Mouse (Mus musculus) cerebellum, postnatal 10 days (tissue): ENCODE data around the gene Tcl1.
"Not testable (repeated sequence)": the region's sequence is repeated elsewhere in the genome, so short reads cannot be mapped to it uniquely, and the experiment has no call there.

Experiments used
- DNase-seq, 2 experiments: peaks; one replicate each; pipeline ENCODE4 v3.0.0; 2021; ENCODE audit warnings: mixed read lengths in 2 of 2

The Tcl1 gene

DNA sequence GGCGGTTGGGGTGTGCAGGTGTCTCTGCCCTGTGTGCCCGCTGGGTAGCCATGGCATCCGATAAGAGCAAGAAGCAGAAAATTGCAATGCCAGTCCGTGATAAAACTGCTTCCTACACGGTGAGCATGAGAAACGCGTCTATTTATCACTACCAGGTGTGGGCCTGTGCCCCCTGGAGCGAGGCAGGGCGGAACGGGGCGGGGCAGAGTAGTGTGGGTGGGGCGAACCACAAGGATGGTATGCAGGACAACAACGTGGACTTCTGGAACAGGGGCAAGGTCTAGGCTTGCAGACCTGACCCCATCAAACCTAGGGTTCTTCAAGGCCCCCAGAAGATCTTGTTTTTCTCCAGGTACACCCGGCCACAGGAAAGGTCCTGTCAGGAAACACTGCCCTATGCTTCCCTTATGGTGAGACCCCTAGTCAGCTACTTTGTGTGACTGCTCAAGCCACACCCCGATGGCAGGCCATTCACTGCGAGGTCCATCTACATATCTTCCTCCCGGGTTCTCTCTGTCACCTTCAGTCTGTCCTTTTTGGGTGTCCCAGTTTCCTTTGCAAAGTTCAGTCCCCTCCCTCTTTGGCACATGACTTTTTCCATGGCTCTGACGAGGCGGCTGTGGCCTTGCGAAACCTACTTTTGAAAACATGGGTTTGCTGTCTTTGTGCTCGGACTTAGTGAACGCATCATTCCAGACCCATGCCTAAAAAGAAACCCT lies at the start of gene Tcl1:
Gene Tcl1 (minus strand): TSS at position 193 of the 719 bp plus-strand sequence.
- no peak for DNase-seq

DNA sequence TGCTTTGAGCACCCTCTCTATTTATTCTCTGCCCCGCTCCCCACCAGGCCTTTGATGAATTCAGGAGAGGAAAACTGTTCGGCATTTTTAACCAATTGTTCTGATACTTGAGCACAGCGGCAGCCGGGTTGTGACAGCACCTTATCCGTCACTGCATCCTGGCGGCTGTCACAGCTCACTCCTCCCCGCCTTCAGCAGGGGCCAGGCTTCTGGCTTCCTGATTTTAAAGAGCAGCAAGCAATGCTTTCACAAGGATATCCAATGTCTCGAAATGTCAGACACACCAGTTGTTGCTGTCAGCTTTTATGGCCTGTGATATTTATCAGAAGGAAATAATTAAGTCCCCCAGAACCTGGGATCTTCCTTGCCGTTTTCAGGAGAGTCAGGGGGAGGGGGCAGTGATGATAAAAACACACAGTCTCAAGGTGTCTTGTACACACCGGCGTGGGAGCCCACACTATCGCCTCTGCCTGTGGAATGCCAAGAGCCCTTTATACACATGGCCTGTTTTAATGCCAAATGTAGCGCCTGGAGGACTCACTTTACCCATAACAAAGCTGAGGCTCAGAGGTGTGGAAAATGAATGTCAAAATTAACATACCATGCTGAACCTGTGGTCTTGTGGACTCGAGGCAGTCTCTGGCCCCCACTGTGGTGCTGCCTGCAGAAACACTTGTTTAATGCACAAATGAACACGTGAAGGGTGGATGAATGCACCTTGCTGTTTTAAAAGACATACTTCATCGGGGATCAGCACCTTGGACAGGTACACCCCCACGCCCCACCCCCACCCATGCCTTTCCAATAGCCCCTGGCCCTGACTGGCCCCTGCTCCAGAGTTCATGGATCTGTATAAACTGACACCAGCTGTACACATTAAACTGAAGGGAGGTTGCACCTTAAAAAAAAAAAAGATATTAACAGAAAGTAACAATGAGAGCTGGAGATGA lies 48.7 kb upstream of the Tcl1 start:
- DNase-seq = no peak

DNA sequence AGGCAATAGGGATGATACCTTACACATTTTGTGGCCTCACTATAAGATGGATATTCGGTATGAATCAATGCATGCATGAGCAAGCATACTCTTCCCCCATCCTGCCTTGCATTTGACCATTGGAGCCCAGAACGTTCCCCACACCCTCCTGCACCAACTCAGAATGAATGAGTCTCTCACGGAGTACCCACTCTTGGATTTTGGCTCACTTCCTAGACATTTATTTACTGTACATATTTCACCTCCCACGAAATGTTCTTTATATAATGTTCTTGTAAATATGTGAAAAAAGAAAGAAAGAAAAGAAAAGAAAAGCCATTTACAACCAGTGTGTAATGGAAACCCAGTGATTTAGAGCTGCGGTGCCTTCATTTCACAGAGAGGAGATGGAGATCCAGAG lies 44.5 kb upstream of the Tcl1 start:
- no peak for DNase-seq

DNA sequence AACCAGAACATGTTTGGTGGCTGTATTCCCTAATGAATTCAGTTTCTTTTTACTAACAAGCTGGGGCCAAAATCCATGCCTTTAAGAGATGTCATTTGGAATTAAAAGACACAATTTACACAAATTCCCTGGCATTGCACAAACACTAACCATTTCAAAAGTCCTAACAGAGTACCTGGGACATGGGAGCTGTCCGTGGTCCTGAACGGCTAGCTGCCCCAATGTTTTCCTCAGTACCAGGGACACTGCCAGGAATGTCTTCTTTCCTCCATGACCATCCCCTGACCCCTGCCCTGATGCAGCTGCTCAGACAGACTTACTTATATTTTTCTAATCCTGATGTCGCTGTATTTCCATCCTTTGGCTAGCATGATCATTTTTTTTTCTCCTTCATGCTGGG lies 43.5 kb upstream of the Tcl1 start:
- DNase-seq = no peak

DNA sequence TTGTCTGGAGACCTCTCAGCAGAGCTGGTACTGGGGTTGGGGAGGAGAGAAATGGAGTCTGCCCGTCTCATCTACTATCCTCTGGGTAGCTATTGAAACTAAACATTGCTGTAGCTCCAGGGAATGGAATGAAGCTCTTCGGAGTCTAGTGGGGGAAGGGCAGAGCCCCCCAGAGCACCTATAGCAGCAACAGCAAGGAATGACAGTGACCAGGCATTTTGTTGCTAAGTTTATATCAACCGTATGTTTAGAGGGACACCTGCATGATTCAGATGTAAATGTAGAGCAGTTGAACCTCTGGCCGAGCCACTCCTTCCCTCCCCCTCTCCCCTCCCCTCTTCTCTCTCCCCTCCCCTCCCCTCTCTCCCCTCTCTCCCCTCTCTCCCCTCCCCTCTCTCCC lies 36.6 kb upstream of the Tcl1 start:
- no peak for DNase-seq

DNA sequence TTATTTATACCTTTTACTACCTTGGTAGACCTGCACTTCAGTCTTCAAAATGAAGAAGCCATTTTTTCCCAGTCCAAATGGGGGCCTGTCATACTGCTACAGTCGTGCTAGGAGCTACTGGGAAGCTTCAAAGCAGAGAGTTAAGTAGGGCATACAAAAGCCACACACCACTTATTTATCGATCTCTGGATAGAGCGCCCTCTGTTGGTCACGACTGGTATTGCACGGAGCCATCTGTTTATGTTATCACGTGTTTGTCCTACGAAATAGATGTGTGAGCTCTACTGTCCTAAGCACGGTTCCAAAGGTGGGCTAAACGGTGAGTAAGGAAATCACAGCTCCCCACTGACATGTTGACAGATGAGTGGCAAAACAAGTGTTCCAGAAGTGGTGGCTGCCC lies 36.2 kb upstream of the Tcl1 start:
- peak; percentile 64 to 72 for DNase-seq

DNA sequence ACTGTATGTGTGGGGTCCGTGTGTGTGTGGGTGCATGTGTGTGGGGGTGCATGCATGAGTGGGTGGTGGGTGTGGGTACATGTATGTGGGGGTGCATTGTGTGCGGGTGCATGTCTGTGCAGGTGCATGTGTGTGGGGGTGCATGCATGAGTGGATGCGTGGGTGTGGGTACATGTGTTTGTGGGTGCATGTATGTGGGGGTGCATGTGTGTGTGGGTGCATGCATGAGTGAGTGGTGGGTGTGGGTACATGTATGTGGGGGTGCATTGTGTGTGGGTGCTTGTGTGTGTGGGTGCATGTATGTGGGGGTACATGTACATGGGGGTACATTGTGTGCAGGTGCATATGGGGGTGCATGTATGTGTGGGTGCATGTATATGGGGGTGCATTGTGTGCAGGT lies 31.2 kb upstream of the Tcl1 start:
- DNase-seq = no peak

DNA sequence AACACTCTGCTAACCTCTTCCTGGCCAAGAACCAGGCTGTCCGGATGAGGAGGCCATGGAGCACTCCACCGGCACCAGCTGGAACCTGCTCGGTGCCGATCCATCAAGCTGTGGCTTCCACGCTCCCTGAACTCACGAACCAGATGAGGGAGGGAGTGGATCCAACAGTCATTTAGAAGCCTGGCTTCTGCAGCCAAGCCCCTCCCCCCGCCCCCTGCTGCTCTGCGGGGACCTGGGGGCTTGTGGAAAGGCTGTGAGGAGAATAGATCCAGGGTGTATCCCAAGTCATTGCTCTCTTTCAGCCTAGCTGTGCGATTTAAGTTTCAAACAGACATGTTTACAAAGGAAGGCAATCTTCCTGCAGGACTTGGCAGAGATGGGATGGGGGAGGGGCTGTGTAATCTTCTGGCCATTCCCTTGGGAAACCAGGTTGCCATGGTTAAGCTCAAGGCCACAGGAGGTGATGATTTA lies 26.2 kb upstream of the Tcl1 start:
- DNase-seq = peak; percentile 78 to 80

DNA sequence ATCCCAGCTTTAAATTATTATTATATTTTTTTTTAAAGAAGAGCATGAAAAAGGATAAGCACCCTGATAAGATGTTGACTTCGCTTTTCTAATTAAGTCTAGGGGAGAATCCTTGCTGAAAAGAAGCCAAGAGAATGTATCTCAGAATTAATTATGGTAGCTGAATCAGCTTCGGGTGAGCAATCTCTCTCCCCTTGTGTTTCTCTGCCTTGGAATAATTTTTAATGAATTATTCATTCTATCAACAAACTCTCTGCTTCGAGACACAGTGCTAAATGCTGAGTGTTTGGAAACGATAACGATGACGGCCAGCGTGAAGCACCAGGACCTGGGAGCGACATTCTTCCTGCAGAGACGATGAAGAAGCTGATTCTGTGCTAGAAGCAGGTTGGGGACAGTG lies 16.5 kb upstream of the Tcl1 start:
- DNase-seq = no peak

DNA sequence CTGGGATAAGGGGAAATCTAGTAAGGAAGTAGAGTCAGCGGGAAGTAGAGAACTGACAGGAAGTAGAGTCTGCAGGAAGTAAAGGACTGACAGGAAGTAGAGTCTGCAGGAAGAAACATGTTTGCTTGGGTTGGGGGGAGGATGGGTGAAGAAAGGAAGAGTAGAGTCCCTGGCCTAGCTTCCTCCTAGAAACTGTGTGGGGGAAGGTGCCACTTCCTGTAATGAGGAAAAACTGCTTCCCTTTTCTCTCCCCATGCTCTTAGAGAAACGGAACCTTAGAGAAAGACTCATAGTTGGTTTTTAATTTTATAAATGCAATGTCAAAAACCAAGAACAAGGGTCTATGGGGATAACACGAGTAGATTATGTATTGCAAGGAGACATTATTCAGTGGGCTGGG lies 12.5 kb upstream of the Tcl1 start:
- DNase-seq = no peak

DNA sequence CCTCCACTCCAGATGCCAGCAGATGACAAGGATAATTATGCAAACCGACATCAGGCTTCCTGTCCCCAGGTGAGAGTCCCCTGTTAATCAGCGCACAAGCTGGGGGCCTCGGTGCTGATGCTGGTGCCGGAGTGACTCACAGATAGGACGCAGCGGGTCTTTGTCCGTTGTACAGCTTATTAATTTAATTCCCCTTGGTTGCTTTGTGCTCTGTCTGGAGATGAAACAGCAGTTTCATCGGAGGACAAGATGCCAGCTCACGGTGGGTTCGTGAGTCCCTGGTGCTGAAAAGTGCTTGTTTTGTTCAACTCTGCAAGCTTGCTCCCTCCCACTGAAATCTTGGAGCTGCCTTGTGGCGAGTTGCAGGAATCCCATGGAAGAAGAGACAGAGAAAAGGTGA lies 11.8 kb upstream of the Tcl1 start:
- DNase-seq = no peak

DNA sequence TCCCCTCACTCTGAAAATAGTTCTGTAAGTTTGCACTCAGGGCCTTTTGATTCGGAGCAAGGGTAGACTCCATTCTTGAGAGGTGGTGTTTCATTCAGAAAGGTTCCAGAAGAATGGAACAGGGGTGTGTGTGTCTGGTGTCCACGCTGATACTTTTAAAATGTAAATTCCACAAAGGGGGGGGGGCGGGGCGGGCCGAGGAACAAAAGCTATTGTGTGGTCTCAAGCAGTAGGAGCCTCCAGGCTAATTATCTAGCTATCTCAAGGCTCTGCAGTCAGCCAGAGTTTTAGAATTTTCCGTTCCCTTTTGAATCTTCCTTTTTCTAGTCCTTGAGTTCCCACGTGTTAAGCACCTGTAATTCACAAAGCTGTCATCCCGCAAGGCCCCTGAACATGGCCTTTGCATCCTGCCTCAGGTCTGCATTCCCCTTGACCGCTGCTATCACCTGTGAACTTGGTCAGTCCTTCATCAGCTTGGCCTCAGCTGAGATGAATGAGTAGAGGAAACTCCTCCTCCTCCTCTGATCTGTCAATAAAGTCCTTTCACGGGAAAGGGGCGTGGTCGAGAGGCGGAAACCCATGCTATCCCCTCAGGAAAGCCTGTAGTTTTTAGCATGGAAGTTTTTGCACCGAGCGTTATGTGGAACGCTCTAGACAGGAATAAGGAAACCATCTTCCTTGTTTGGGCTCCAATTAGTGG lies 2.2 kb upstream of the Tcl1 start:
- DNase-seq = no peak

DNA sequence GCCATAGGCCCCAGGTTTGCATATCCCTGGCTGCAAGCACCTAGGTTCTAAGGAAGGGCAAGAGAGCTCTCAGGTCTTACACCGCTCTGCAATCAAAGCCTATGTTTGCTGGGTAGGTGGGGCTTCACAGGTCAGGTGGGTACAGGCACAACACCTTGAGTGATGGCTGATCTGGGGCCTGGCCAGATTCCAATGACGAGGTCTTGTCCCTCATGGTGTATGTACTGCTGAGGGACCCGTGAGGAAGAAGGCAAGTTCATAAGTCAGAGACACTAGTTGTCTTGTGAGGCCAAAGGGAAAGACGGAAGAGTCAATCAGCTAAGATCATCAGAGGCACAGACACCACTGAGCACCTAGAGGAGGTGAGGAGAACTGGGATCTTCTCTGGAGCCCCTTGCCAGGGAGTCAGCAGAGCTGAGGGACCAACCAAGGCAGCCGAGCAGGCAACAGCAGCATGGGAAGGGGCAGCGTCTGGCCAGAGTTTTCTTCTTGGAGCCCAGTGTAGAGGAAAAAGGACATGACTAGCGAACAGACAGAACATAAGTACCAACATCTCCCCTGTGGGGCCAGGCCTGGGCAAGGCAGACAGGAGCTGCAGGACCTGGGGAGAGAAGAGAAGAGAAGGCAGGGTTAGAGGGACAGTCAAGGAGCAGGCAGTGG lies 5.4 kb downstream of the Tcl1 start:
- no peak for DNase-seq

DNA sequence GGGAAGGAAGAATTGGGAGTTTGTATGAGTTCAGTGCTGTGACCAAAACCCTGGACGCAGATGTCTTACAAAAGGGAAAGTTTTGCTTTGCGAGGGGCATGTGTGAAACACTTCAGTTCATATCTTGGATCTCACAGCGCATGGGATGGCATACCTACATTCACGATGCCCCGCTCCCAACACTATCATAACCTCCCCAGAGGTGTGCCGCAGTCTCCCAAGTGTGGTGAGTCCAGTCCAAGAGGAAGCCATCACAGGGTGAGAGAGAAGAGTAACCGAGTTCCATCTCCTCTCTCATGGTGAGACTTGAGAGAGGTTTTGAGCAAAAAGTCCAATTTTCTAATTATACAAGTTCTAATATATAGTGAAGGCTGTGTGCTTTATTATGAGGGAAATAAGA lies 13.4 kb downstream of the Tcl1 start:
- DNase-seq = no peak

DNA sequence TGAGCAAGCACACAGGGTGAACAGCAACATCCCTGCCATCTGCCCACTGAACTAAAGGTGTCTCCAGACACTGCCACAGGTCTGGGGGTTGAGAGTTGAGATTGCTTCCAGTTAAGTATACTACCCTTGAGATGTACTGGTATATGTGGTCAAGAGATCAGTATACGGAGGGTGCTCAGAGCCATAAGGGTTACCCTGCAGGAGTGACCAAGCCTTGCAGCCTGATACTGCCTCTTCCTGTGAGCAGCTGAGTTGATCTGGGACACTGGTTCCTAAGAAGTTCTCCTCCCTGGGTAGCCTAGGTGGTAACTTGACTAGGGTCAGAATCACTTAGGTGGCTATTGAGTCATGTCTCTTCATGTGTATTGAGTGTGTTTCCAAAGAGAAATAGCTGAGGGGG lies 14.2 kb downstream of the Tcl1 start:
- no peak for DNase-seq

DNA sequence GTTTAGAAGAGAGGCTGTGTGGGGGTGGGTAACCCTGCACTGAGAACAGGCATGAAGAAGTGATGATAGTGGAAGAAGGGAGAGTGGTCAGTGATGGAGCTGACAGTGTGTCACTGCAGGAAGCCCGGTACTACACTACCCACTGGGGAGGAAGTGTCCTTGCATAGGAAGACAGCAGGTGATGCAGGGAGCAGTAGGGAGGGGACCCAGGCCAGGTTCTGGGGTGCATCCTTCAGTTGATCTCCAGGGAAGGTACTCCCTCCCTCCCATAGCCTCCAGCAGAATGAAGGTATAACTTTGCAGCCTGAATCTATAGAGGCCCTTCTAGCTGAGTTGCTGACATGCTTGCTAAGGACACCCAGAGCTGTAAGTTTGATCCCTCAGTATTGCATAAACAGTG lies 15.5 kb downstream of the Tcl1 start:
- DNase-seq = no peak

DNA sequence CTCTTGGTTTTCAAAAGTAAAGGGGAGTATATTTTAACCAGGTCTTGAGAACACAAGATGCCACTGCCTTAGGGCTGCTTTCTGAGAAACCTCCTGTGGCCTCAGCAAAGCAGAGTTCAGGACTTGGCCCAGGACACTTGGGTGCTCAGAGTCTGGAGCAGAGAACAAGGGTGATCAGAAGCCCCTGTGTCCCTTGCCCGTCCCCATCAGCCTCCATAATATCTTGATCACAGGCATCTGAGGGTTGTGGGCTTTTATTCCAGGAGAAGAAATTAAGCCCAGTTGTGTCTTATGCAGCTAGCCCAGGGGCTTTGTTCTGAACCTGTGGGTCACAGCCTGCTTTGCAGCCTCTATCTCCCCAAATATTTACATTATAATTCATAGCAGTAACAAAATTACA lies 20.9 kb downstream of the Tcl1 start, which contains the start of gene Tcl1b4:
Gene Tcl1b4 (plus strand): TSS at position 301 of the 400 bp plus-strand sequence.
- not testable (repeated sequence) for DNase-seq

DNA sequence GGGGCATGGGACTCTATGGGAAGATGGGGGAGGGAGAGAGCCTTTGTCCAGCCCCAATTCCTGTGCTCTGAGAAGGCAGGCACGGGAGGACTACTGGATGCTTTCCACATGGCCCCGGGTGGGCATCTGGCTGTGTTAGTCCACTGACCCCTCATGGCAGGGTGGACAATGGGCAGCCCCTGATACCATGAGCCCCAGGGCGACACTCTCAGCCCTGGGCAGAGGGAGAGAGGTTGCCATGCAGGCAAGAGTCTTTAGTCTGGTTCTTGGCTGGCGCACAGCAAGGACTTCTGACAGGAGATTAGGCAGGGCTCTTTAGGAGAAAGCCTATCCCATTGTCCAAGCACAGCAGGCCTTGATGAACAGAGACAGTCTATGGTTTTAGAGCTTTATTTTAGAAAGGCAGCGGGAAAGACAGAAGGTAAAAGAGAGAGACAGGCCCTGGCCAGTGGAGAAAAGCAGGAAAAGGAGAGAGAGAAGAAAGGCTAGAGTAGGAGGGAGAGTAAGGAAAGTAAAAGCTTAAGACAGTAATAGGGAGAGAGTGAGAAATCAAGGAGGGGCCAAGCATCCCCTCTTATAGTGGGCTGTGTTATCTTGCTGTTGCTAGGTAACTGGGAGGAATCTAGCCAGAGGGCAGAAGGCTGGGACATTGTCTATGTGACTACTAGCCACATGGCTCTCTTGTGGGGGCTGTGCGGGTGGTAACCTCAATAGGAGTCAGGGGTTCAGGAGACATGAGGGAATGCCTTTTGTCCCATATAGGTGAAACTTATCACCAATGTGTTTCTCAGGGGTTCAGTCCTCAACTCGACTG lies 22.7 kb downstream of the Tcl1 start:
- DNase-seq = peak in 1 of 2 experiments; percentile 13

DNA sequence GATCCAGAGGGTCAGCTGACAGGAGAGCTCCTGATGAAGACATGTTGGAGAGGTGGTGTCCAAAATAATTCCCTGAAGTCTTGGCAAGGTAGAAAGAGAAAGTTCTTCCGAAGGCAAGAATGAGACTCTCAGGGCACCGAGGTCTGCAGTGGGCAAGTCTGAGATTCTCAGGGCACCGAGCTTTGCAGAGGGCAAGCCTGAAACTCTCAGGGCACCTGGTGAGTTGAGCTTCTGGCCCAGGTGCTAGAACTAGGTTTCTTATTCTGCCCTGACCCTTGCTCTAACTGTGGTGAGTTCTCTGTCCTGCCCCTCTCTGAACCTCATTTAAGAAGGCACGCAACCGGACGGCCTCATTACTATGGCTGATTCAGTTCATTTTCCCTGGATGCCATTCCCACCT lies 31.9 kb downstream of the Tcl1 start, which contains the start of gene Tcl1b3:
Gene Tcl1b3 (plus strand): TSS at position 301 of the 400 bp plus-strand sequence.
- DNase-seq = not testable (repeated sequence)

DNA sequence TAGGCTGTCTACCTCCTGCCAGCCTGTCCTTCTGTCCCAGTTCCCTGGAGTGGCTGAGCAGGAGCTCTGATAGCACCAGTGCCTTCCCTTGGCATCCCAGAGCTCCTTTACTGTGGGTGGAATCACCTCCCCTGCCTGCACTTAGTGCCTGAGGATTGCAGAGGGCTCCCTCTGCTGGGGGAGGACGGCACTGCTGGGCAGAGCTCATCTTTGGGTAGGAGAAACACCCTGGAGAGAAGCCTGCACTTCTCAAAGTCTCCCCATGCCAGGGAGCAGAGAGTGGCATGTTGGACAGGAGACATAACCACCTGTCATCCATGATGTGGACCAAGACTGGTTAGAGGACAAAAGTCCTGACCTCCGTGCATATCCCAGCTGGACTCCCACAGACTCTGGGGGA lies 33.6 kb downstream of the Tcl1 start:
- peak; percentile 49 to 50 for DNase-seq

DNA sequence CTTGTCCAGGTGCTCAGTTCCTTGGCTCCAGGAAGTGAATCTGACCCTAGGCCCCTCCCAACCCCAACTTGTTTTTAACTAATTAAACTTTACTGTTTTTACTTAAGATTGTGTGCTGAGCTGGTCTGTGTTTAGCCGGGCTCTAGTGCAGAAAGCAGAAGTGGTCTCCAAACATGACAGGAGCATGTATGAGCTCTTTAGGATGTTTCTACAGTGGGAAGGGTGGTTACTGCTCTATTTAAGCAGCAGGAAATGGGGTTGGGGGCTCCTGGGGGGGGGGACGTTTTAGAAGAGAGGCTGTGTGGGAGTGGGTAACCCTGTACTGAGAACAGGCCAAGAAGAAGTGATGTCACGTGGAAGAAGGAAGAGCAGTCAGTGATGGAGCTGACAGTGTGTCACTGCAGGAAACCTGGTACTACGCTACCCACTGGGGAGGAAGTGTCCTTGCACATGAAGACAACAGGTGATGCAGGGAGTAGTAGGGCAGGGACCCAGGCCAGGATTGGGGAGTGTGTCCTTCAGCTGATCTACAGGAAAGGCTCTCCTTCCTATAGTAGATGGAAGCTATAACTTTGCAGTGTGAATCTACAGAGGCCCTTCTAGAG lies 41.5 kb downstream of the Tcl1 start:
- not testable (repeated sequence) for DNase-seq
